Comparison of ENCODE assay signal across 8 mouse cellular contexts in genomic region chr14:39532689-39533088, GRCm38 (mm10). TPM values are rescaled to one million over a fixed set of nuclear protein-coding genes. Genes with fewer than 3 reads are reported as not detected.
A peak's percentile ranks its signal among the peaks of the same experiment; 100 is the strongest.
DNase-seq lines count a peak whose midpoint lies in the region; ATAC-seq lines count a peak whose summit lies in the region.

No protein-coding gene starts in this region.

- WGBS in liver, embryonic 11.5 days = 10% methylated on average over 2 of the region's 2 CpGs
- WGBS in limb, embryonic 11.5 days = 22% methylated on average over 2 of the region's 2 CpGs

- ATAC-seq in liver, embryonic 11.5 days (replicated peaks; ENCODE audit: low FRiP score) = no peak
- ATAC-seq in hematopoietic stem cell, adult 5-6 weeks (replicated peaks in 1 of 2; ENCODE audit: insufficient read depth in 1 of 2, low FRiP score in 2 of 2, low TSS enrichment in 1 of 2, low read depth in 1 of 2, poor library complexity in 2 of 2, severe bottlenecking in 2 of 2) = peak; percentile 45 to 59; a peak in 2 of 4 replicates
- ATAC-seq in limb, embryonic 11.5 days (ENCODE audit: insufficient number of reproducible peaks, low FRiP score, low TSS enrichment, low read depth) = no peak

- no peak overlapping the region for H3K4me2 ChIP-seq in liver, embryonic 11.5 days
- no peak overlapping the region for H3K4me2 ChIP-seq in limb, embryonic 11.5 days (ENCODE audit: low read depth, severe bottlenecking)

- H3K9me3 ChIP-seq in liver, embryonic 11.5 days (ENCODE audit: control insufficient read depth, low read length) = no peaks in the 10 kb centered on the region
- no peaks in the 10 kb centered on the region for H3K9me3 ChIP-seq in limb, embryonic 11.5 days (ENCODE audit: control insufficient read depth, low read length)

- peak; percentile 9 for DNase-seq in liver
- DNase-seq in liver, embryonic 11.5 days (ENCODE audit: low spot score) = no peak
- DNase-seq in NIH3T3 (ENCODE audit: low read depth) = peak; percentile 54
- DNase-seq in c-Kit-positive CD71-negative TER-119-negative erythroid progenitor cells, embryonic 14.5 days (ENCODE audit: low read depth) = peak; percentile 28
- peak; percentile 56 for DNase-seq in limb, embryonic 11.5 days (ENCODE audit: low spot score)
- DNase-seq in yolk sac, embryonic 10.5 days (ENCODE audit: low spot score) = no peak
- no peak for DNase-seq in gastrocnemius, postnatal 25 days

- no peak overlapping the region for H3K4me3 ChIP-seq in liver, embryonic 11.5 days (ENCODE audit: low read depth, low read length)
- H3K4me3 ChIP-seq in limb, embryonic 11.5 days (ENCODE audit: low read depth, low read length) = no peak overlapping the region

- no peaks in the 10 kb centered on the region for H3K27me3 ChIP-seq in liver, embryonic 11.5 days (replicated peaks; ENCODE audit: control insufficient read depth, insufficient read depth, low read length)
- H3K27me3 ChIP-seq in limb, embryonic 11.5 days (ENCODE audit: control insufficient read depth, insufficient read depth, low read length) = no peaks in the 10 kb centered on the region

- H3K36me3 ChIP-seq in liver, embryonic 11.5 days (ENCODE audit: control insufficient read depth, insufficient read depth, low read length) = no peaks in the 10 kb centered on the region
- H3K36me3 ChIP-seq in limb, embryonic 11.5 days (ENCODE audit: control insufficient read depth, insufficient read depth, low read length) = no peaks in the 10 kb centered on the region

- no peak overlapping the region for H3K9ac ChIP-seq in liver, embryonic 11.5 days (ENCODE audit: low read depth, low read length)
- H3K9ac ChIP-seq in limb, embryonic 11.5 days (ENCODE audit: low read length) = no peak overlapping the region

- no peak overlapping the region for H3K27ac ChIP-seq in liver, embryonic 11.5 days (ENCODE audit: low read depth, low read length)
- H3K27ac ChIP-seq in limb, embryonic 11.5 days (replicated peaks; ENCODE audit: low read depth, low read length) = no peak overlapping the region

- no peaks in the 10 kb centered on the region for H3K4me1 ChIP-seq in liver, embryonic 11.5 days (replicated peaks; ENCODE audit: control insufficient read depth, insufficient read depth, low read length)
- no peaks in the 10 kb centered on the region for H3K4me1 ChIP-seq in limb, embryonic 11.5 days (ENCODE audit: control insufficient read depth, insufficient read depth, low read length)

RNA-seq across cellular contexts. Expression of gene Nrg3, which starts 59.8 kb away (rescaled TPM):
- polyA plus RNA-seq in liver, embryonic 11.5 days (2014; fragmentation: Nextera tagmentation; extraction: Ambion mirVana) = 0.10 and 0.16 TPM in 2 replicates
- not detected in 2 replicates for total RNA-seq in hematopoietic stem cell, adult 5-6 weeks (2017)
- polyA plus RNA-seq in limb, embryonic 11.5 days (2014; fragmentation: Nextera tagmentation; extraction: Ambion mirVana) = not detected in 2 replicates
- not detected for total RNA-seq in gastrocnemius, postnatal 25 days (2021)

Comparison
In these comparisons a context has a peak if more than half of its experiments do, and no peak if none do; other contexts are left out.
1. DNase-seq: peak in liver (single experiment), NIH3T3 (single experiment), c-Kit-positive CD71-negative TER-119-negative erythroid progenitor cells, embryonic 14.5 days (single experiment) and limb, embryonic 11.5 days (single experiment); none in liver, embryonic 11.5 days (single experiment), yolk sac, embryonic 10.5 days (single experiment) and gastrocnemius, postnatal 25 days (single experiment).
2. ATAC-seq: peak in hematopoietic stem cell, adult 5-6 weeks (2 of 2); none in liver, embryonic 11.5 days (single experiment) and limb, embryonic 11.5 days (single experiment).